Mouse (Mus musculus) stomach, embryonic 15.5 days (tissue): ENCODE results near the gene Rpain. TPM values are rescaled to one million over a fixed set of nuclear protein-coding genes. Genes with fewer than 3 reads are reported as not detected.

Source experiments
- ATAC-seq: fragments of 200-750 bp; cut with Nextera tagmentation; 2 replicates; pipeline ENCODE4 v1.8.0; 2017; ENCODE audit warnings: low read depth, moderate number of reproducible peaks, moderate TSS enrichment; ENCODE audit not compliant: insufficient read depth, low FRiP score
- H3K27ac ChIP-seq: fragments of 300-500 bp; sonication (generic); 2 replicates; pipeline ENCODE4 v1.5.1; 2015; ENCODE audit warnings: mild to moderate bottlenecking, inconsistent platforms
- H3K27me3 ChIP-seq: fragments of 300-500 bp; sonication (generic); replicated peaks from 2 replicates; pipeline ENCODE4 v1.6.1; 2015; ENCODE audit warnings: inconsistent platforms
- H3K36me3 ChIP-seq: fragments of 300-500 bp; sonication (generic); 2 replicates; pipeline ENCODE4 v1.6.1; 2015; ENCODE audit warnings: inconsistent platforms
- H3K4me1 ChIP-seq: fragments of 300-500 bp; sonication (generic); 2 replicates; pipeline ENCODE4 v1.6.1; 2015; ENCODE audit warnings: inconsistent platforms
- H3K4me2 ChIP-seq: fragments of 300-500 bp; sonication (generic); 2 replicates; pipeline ENCODE4 v1.6.1; 2015; ENCODE audit warnings: mild to moderate bottlenecking, inconsistent platforms
- H3K4me3 ChIP-seq: fragments of 300-500 bp; sonication (generic); replicated peaks from 2 replicates; pipeline ENCODE4 v1.5.1; 2015; ENCODE audit warnings: inconsistent platforms
- H3K9ac ChIP-seq: fragments of 300-500 bp; sonication (generic); 2 replicates; pipeline ENCODE4 v1.6.1; 2015; ENCODE audit warnings: inconsistent platforms
- H3K9me3 ChIP-seq: fragments of 300-500 bp; sonication (generic); 2 replicates; pipeline ENCODE4 v1.6.1; 2016; ENCODE audit warnings: inconsistent platforms
- WGBS: fragments of 180-500 bp; shearing (Covaris S2); methylation state at CpG from one replicate; pipeline ENCODE4 v1.1.7; 2015; 5-methylcytosine and 5-hydroxymethylcytosine counted together
- polyA plus RNA-seq: library from polyadenylated mRNA; unstranded; fragments of >200 nt; fragmentation: Nextera tagmentation; extraction: Ambion mirVana; gene quantifications from 2 replicates; pipeline ENCODE4 v1.2.1, GENCODE M21; 2015

Rpain gene
- polyA plus RNA-seq, 1 experiment from 2014 or later, result 69.0 TPM

DNA sequence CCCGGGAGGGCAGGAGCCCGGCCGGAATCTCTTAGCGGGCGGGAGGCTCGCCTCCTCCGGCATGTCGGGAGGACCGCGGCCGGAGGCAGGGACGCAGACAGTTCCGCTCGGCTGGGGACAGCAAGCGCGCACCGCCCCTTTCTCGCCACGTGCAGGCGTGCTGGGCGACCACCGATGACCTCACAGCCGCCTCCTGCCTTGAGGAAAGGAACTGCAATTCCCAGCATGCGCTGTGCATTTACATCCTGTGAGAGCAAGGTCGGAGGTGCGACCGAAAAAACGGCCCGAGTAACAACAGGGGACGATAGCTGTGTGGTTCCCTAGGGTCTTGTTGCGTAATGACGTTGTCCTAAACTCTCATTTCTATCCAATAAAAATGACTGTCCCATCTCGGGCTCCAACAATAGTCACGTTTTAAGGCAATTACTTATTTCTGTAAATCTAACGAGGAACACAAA lies 34.3 kb downstream of the Rpain start, which contains the start of gene Dhx33:
Gene Dhx33 (minus strand): TSS at position 122 of the 458 bp plus-strand sequence.
- Histone ChIP-seq H3K27ac (peak within 1 kb of the TSS; percentile 86), H3K27me3 (no peaks in the 10 kb centered on the region), H3K4me1 (peaks cover 12% of the 10 kb centered on the region), H3K4me2 (peak within 1 kb of the TSS; percentile 86), H3K36me3 (peaks cover 11% of the 10 kb centered on the region; the same call in 1 of the 2 replicates), H3K4me3 (peak within 1 kb of the TSS; percentile 99), H3K9ac (peak within 1 kb of the TSS; percentile 63), H3K9me3 (no peaks in the 10 kb centered on the region)
- 0% methylated on average over 35 of the region's 35 CpGs for WGBS
- peak; percentile 97 for ATAC-seq

DNA sequence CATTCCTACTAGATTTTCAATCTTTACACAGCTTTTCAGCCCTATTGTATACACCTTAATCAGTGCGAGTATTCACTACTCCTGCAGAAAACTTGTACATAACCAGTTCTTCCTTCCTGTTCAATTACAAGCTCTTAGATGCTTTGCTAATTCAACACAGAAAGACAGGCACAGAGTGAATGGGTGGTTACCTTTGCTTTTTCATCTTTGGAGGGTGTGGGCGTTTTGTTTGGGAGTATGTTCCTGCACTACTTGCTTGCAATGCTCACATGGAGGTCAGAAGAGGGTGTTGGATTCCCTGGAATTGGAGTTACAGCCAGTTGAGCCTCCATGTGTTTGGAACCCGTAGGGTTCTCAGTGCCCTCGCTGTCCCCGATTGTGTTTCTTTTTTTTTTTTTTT lies 35.0 kb downstream of the Rpain start:
- 51% methylated on average over 5 of the region's 5 CpGs for WGBS

DNA sequence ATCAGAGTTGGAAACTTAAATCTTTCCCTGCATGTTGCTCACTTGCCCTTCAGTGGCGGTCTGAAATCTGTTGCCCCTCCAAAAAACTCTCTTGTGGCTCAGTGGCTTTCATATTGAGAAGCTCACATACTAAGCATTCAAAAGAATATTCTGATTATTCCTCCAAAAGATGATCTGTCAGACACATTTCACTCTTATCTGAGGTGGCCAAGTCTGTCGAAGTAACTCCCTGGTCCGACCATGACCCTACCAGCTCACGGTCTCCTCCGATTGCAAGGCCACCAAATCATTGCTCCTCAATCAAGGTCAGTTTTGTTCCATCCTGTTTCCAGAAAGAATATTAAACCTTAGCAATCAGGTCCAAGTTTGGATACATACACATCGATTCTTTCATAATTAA lies 37.0 kb downstream of the Rpain start:
- ATAC-seq, result no peak
- no peak overlapping the region for H3K4me3 ChIP-seq
- WGBS, result 91% methylated on average over 6 of the region's 6 CpGs
- peaks cover 20% of the 10 kb centered on the region for H3K36me3 ChIP-seq
- H3K4me2 ChIP-seq, result no peak overlapping the region
- H3K9ac ChIP-seq, result no peak overlapping the region
- no peak overlapping the region for H3K27ac ChIP-seq
- no peaks in the 10 kb centered on the region for H3K9me3 ChIP-seq
- H3K27me3 ChIP-seq, result no peaks in the 10 kb centered on the region
- H3K4me1 ChIP-seq, result peaks cover 12% of the 10 kb centered on the region

More for the DNA sequence above, 35.0 kb downstream of the Rpain start:
- no peaks in the 10 kb centered on the region for H3K9me3 ChIP-seq
- peaks cover 11% of the 10 kb centered on the region; the same call in 1 of the 2 replicates for H3K36me3 ChIP-seq
- H3K9ac ChIP-seq, result no peak overlapping the region
- H3K27me3 ChIP-seq, result no peaks in the 10 kb centered on the region
- peak overlapping the region; percentile 31; the same call in 1 of the 2 replicates for H3K27ac ChIP-seq
- no peak for ATAC-seq
- peak overlapping the region; percentile 50 for H3K4me2 ChIP-seq
- H3K4me3 ChIP-seq, result no peak overlapping the region; the same call in 1 of the 2 replicates
- peaks cover 12% of the 10 kb centered on the region for H3K4me1 ChIP-seq

DNA sequence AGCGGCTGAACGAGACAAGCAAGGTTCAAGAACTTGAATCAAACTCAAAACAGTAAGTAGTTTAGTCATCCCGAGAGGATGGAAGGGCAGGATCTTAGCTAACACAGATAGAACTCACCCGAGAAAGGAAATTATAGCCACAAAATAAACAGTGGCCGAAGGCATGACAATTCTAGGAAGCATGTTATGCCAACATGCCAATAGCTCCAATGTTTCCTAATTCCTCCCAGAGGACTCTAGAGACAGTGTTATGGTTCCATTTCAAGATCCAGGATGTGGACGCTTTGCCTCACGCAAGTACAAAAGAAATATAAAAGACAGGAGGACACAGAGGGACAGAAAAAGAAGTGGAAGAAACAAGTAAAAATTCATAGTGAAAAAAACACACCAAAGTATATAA lies 37.8 kb downstream of the Rpain start:
- H3K36me3 ChIP-seq, result peaks cover 28% of the 10 kb centered on the region
- H3K9ac ChIP-seq, result no peak overlapping the region
- peaks cover 8% of the 10 kb centered on the region for H3K4me1 ChIP-seq
- no peak for ATAC-seq
- 89% methylated on average over 7 of the region's 7 CpGs for WGBS
- no peaks in the 10 kb centered on the region for H3K9me3 ChIP-seq
- H3K4me2 ChIP-seq, result no peak overlapping the region
- no peak overlapping the region for H3K27ac ChIP-seq
- H3K4me3 ChIP-seq, result no peak overlapping the region
- H3K27me3 ChIP-seq, result no peaks in the 10 kb centered on the region

DNA sequence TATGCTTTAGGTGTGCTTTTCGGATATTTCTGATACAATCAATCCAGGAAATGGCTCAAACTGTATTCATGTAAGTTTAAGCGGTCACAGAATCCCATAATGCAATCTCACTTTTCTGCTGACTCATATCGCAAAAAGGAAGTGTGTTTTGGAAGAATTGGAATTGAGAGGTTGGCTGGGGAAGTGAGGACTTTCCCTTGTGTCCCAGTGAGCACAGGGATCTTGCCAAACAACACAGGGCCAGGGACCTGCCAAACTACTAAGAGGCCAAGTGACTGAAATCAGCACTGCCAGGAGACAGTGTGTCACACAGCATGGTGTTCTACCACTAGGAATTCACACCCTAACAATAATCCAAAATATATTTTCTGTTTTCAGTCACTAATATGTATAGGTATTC lies 38.3 kb downstream of the Rpain start:
- Histone ChIP-seq H3K4me1 (peaks cover 3% of the 10 kb centered on the region), H3K9me3 (no peaks in the 10 kb centered on the region), H3K27me3 (no peaks in the 10 kb centered on the region), H3K36me3 (peaks cover 29% of the 10 kb centered on the region), H3K27ac (no peak overlapping the region), H3K4me3 (no peak overlapping the region), H3K4me2 (no peak overlapping the region), H3K9ac (no peak overlapping the region)
- no peak for ATAC-seq
- 89% methylated on average over 3 of the region's 3 CpGs for WGBS

DNA sequence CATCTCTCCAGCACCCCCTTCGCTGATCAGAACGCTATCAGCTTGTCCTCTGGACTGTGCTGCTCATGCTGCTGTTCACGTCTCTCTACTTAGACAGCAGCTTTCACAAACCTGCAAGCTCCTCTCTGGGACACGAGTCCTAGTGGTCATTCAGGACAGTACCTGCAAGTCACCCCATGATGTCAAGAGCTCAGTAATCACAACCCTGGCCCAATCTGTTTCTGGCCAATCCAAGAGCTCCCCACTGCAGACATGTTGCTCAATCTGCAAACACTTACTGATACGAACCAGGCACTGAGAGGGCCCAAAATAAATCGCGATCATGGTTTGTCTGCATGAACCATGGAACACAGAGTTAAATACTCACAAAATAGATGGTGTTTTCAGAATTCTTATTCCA lies 42.7 kb downstream of the Rpain start:
- Histone ChIP-seq H3K4me1 (no peaks in the 10 kb centered on the region), H3K27me3 (no peaks in the 10 kb centered on the region), H3K4me2 (no peak overlapping the region), H3K36me3 (peaks cover 40% of the 10 kb centered on the region), H3K4me3 (no peak overlapping the region), H3K27ac (no peak overlapping the region), H3K9me3 (no peaks in the 10 kb centered on the region), H3K9ac (no peak overlapping the region)
- 94% methylated on average over 7 of the region's 7 CpGs for WGBS
- peak; percentile 58; the same call in 1 of the 2 replicates for ATAC-seq

DNA sequence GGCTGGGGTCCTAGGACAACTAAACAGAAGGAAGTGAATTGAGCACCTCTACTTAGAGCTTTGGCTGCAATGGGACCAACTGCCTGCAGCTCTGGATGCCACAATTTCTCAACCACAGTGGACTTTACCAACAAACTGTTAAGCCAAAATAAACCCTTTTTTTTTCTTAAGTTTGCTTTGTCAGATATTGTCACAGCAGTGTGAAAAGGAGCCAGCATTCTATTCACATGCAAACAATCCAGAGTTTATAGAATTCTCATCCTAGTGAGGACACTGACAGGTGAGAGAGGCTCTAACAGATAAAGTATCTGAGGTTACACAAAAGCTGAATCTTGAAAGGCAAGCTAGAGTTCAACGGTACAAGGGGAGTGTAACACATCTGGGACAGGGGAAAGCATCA lies 47.0 kb downstream of the Rpain start:
- peaks cover 20% of the 10 kb centered on the region for H3K36me3 ChIP-seq
- H3K4me2 ChIP-seq, result no peak overlapping the region

DNA sequence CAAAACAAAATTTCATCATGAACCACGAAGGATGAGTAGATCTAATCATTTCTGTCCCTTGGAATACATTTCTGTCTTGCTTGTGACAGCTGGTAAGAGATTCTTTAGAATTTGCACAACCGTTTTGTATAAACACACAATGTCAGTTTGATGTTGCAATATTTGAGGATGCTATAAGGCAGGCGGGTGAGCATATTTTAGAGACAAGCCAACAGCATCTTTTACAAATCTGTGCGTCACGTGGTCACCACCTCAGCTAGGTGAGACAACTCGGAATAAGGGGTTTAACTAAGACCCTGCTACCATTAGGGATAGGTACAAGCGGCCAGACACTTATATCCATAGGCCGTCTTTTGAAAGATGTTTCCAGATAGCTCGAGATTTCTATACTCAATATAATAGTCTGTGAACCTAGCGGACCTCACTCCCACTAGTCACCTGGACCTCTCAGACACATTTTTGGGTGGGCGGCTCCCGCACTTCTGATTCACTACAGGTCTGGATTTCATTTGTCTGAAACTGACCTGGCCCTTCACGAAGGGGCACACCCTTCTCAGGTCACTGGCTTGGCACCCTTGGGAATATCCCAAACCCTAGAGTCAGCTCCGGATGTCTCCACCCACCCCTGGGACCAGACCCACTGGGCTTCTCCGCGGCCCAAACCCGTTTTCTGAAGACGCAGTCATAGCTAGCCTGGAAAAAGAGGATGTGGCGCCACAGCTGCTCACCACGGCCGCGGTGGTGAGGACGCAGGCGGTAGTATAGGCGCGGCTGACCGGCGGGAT lies 48.6 kb downstream of the Rpain start:
- Histone ChIP-seq H3K4me3 (peak overlapping the region; percentile 86), H3K36me3 (peaks cover 8% of the 10 kb centered on the region; the same call in 1 of the 2 replicates), H3K4me1 (peaks cover 6% of the 10 kb centered on the region; the same call in 1 of the 2 replicates), H3K27ac (peak overlapping the region; percentile 41; the same call in 1 of the 2 replicates), H3K27me3 (no peaks in the 10 kb centered on the region), H3K9ac (peak overlapping the region; percentile 91), H3K9me3 (no peaks in the 10 kb centered on the region), H3K4me2 (peak overlapping the region; percentile 83)
- 5% methylated on average over 26 of the region's 28 CpGs for WGBS
- no peak; the same call in 1 of the 2 replicates for ATAC-seq

More for the DNA sequence above, 47.0 kb downstream of the Rpain start:
- Histone ChIP-seq H3K27me3 (no peaks in the 10 kb centered on the region), H3K27ac (no peak overlapping the region), H3K4me1 (peaks cover 6% of the 10 kb centered on the region; the same call in 1 of the 2 replicates), H3K9me3 (no peaks in the 10 kb centered on the region), H3K9ac (no peak overlapping the region), H3K4me3 (no peak overlapping the region)
- no peak for ATAC-seq
- WGBS, result 93% methylated on average over 1 of the region's 1 CpGs

DNA sequence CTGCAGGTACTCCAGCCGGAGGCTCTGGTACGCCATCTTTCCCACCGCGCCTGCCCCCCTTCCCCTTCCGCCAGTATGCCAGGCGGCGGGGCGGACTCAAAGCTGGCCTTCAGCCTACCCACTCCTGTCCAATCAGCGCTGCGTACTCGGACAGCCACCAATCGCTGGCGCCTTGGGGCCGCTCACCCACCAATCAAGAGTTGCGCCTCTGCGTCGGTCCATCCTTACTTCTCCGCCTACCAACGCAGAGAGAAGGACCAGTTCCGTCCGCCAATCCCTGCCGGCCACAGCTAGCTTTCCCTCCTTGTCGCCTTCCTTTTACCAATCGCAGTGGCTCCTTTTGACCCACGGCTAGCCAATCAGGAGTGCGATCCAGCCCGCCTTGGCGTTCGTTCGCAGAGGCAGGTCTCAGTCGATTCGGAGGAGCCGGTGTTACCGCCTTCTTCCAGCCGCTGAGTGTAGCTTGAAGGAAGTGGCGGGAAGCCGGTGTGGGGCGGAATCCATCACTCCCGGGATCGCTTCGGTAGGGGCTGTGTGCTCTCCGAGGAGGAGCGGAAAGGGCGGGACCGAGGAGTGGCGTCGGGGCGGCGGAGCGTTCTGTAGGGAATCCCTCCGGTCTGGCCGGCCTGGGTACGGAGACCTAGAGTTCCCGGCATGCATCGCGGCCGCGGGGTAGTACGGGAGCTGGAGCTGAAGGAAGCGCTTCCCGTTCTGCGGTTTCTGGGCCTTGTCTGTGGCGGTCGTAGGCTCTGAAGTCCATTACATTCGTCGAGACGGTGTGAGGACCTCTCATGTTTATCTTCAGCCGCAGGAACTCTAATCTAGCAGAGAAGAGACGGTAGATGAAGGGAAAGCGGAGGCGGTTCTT lies 49.4 kb downstream of the Rpain start, which contains the start of the genes Mis12 and Derl2:
Gene Mis12 (plus strand): TSS at position 411 of the 868 bp plus-strand sequence.
Gene Derl2 (minus strand): TSS at position 641 of the 868 bp plus-strand sequence.
- under 1% methylated on average over 71 of the region's 71 CpGs for WGBS
- peaks cover 6% of the 10 kb centered on the region; the same call in 1 of the 2 replicates for H3K4me1 ChIP-seq
- H3K36me3 ChIP-seq, result no peaks in the 10 kb centered on the region
- ATAC-seq, result peak; percentile 100
- no peaks in the 10 kb centered on the region for H3K27me3 ChIP-seq
- H3K4me3 ChIP-seq, result peak within 1 kb of the TSS; percentile 86
- peak within 1 kb of the TSS; percentile 91 for H3K9ac ChIP-seq
- no peaks in the 10 kb centered on the region for H3K9me3 ChIP-seq
- H3K4me2 ChIP-seq, result peak within 1 kb of the TSS; percentile 83
- peak within 1 kb of the TSS; percentile 93 for H3K27ac ChIP-seq
